Mouse (Mus musculus): ENCODE data around the gene Plch2. TPM values are rescaled to one million over a fixed set of nuclear protein-coding genes. Genes with fewer than 3 reads are reported as not detected.
A peak's percentile ranks its signal among the peaks of the same experiment; 100 is the strongest.

The Plch2 gene
- polyA plus RNA-seq, 1 experiment from 2014 or later: 9.8 TPM

DNA sequence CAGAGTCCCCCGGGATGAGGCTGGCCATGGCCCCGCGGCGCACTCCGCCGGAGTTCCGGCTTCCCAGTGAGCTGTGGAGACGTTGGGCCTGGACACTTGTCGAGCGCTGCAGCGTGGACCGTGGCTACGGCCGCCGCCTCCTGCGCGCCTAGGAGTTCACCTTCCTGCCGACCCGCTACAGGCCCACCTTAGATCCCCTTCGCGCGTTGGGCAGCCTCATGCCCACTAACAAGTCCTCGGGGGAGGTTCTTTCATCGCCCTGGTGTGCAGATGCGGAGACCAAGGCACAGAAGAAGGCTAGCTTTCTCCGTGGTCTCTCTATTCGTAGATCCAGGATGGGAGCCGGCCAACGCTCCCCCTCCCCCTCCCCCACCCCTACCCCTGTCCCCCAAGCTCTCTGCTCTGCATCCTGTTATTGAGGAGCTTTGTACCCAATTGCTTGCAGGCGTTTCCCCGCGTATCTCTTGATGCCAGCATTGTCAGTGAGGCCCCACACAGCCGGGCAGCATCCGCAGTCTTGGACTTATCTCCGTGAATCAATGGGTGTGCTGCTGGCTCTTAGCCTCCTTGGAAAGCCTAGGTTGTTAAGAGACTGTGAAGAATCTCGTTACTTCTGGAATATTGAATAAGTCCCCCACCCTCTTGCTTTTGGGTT lies 91.9 kb downstream of the Plch2 start:
- H3K27ac ChIP-seq (replicated peaks; ENCODE audit: low read depth, low read length): peak overlapping the region; percentile 87
- peaks cover 14% of the 10 kb centered on the region for H3K36me3 ChIP-seq (ENCODE audit: control insufficient read depth, insufficient read depth, low read length)
- DNase-seq (ENCODE audit: low spot score): peak; percentile 24
- no peak for ATAC-seq (ENCODE audit: low read depth)
- H3K9ac ChIP-seq (ENCODE audit: low read depth, low read length): peak overlapping the region; percentile 84
- no peaks in the 10 kb centered on the region for H3K9me3 ChIP-seq (ENCODE audit: control insufficient read depth, low read length)
- peak overlapping the region; percentile 83 for H3K4me2 ChIP-seq (ENCODE audit: low read depth, low read length)
- peaks cover 39% of the 10 kb centered on the region for H3K4me1 ChIP-seq (ENCODE audit: control insufficient read depth, insufficient read depth, low read length)
- WGBS: under 1% methylated on average over 29 of the region's 36 CpGs
- peak overlapping the region; percentile 85 for H3K4me3 ChIP-seq (ENCODE audit: low read depth, low read length)
- peaks cover 35% of the 10 kb centered on the region for H3K27me3 ChIP-seq (replicated peaks; ENCODE audit: control insufficient read depth, insufficient read depth, low read length)

- H3K27ac ChIP-seq (replicated peaks; ENCODE audit: low read depth, low read length): peak within 1 kb of the TSS; percentile 87
- DNase-seq (ENCODE audit: low spot score) (peak; percentile 96), ATAC-seq (ENCODE audit: low read depth) (peak; percentile 94)
- peaks cover 8% of the 10 kb centered on the region for H3K36me3 ChIP-seq (ENCODE audit: control insufficient read depth, insufficient read depth, low read length)
- WGBS: 1% methylated on average over 39 of the region's 66 CpGs
- H3K27me3 ChIP-seq (replicated peaks; ENCODE audit: control insufficient read depth, insufficient read depth, low read length): peaks cover 42% of the 10 kb centered on the region
- H3K4me3 ChIP-seq (ENCODE audit: low read depth, low read length): peak within 1 kb of the TSS; percentile 85
- no peaks in the 10 kb centered on the region for H3K9me3 ChIP-seq (ENCODE audit: control insufficient read depth, low read length)
- H3K4me1 ChIP-seq (ENCODE audit: control insufficient read depth, insufficient read depth, low read length): peaks cover 39% of the 10 kb centered on the region
- H3K4me2 ChIP-seq (ENCODE audit: low read depth, low read length): peak within 1 kb of the TSS; percentile 83
- H3K9ac ChIP-seq (ENCODE audit: low read depth, low read length): peak within 1 kb of the TSS; percentile 84
These were observed 92.5 kb downstream of the Plch2 start, which contains the start of gene Pank4 for GRCm38 (mm10) chr4:154963901-154964580. Pank4 (plus strand) TSS chr4:154964123.

- peaks cover 42% of the 10 kb centered on the region for H3K4me1 ChIP-seq (ENCODE audit: control insufficient read depth, insufficient read depth, low read length)
- peak overlapping the region; percentile 84; the same call in 1 of the 2 replicates for H3K9ac ChIP-seq (ENCODE audit: low read depth, low read length)
These were observed 93.3 kb downstream of the Plch2 start for GRCm38 (mm10) chr4:154963190-154963836.

GRCm38 (mm10) chr4:154962683-154963082 lies 93.9 kb downstream of the Plch2 start:
- peaks cover 6% of the 10 kb centered on the region; the same call in 1 of the 2 replicates for H3K36me3 ChIP-seq (ENCODE audit: control insufficient read depth, insufficient read depth, low read length)
- peaks cover 56% of the 10 kb centered on the region for H3K27me3 ChIP-seq (replicated peaks; ENCODE audit: control insufficient read depth, insufficient read depth, low read length)
- no peaks in the 10 kb centered on the region for H3K9me3 ChIP-seq (ENCODE audit: control insufficient read depth, low read length)
- H3K4me2 ChIP-seq (ENCODE audit: low read depth, low read length): peak overlapping the region; percentile 83
- H3K4me3 ChIP-seq (ENCODE audit: low read depth, low read length): no peak overlapping the region
- H3K4me1 ChIP-seq (ENCODE audit: control insufficient read depth, insufficient read depth, low read length): peaks cover 48% of the 10 kb centered on the region
- no peak overlapping the region for H3K9ac ChIP-seq (ENCODE audit: low read depth, low read length)
- WGBS: 77% methylated on average over 7 of the region's 7 CpGs
- H3K27ac ChIP-seq (replicated peaks; ENCODE audit: low read depth, low read length): no peak overlapping the region
- no peak for ATAC-seq (ENCODE audit: low read depth)
- no peak for DNase-seq (ENCODE audit: low spot score)

More at GRCm38 (mm10) chr4:154963190-154963836, 93.3 kb downstream of the Plch2 start:
- Histone ChIP-seq H3K4me2 (ENCODE audit: low read depth, low read length) (peak overlapping the region; percentile 83), H3K4me3 (ENCODE audit: low read depth, low read length) (peak overlapping the region; percentile 85), H3K36me3 (ENCODE audit: control insufficient read depth, insufficient read depth, low read length) (peaks cover 6% of the 10 kb centered on the region; the same call in 1 of the 2 replicates), H3K9me3 (ENCODE audit: control insufficient read depth, low read length) (no peaks in the 10 kb centered on the region), H3K27me3 (replicated peaks; ENCODE audit: control insufficient read depth, insufficient read depth, low read length) (peaks cover 49% of the 10 kb centered on the region), H3K27ac (replicated peaks; ENCODE audit: low read depth, low read length) (0 out of 2 replicates have a peak overlapping the region, but pooled peaks have one; percentile 28)
- DNase-seq (ENCODE audit: low spot score): peak; percentile 31
- ATAC-seq (ENCODE audit: low read depth): no peak
- WGBS: 22% methylated on average over 11 of the region's 11 CpGs

GRCm38 (mm10) chr4:154961911-154962310 lies 94.7 kb downstream of the Plch2 start:
- no peak for ATAC-seq (ENCODE audit: low read depth)
- WGBS: 37% methylated on average over 11 of the region's 13 CpGs
- no peak overlapping the region for H3K27ac ChIP-seq (replicated peaks; ENCODE audit: low read depth, low read length)
- DNase-seq (ENCODE audit: low spot score): no peak
- peaks cover 6% of the 10 kb centered on the region; the same call in 1 of the 2 replicates for H3K36me3 ChIP-seq (ENCODE audit: control insufficient read depth, insufficient read depth, low read length)
- H3K4me3 ChIP-seq (ENCODE audit: low read depth, low read length): peak overlapping the region; percentile 46
- peak overlapping the region; percentile 83 for H3K4me2 ChIP-seq (ENCODE audit: low read depth, low read length)
- no peaks in the 10 kb centered on the region for H3K9me3 ChIP-seq (ENCODE audit: control insufficient read depth, low read length)
- peaks cover 62% of the 10 kb centered on the region for H3K27me3 ChIP-seq (replicated peaks; ENCODE audit: control insufficient read depth, insufficient read depth, low read length)
- peak overlapping the region; percentile 59 for H3K9ac ChIP-seq (ENCODE audit: low read depth, low read length)
- peaks cover 52% of the 10 kb centered on the region for H3K4me1 ChIP-seq (ENCODE audit: control insufficient read depth, insufficient read depth, low read length)

DNA sequence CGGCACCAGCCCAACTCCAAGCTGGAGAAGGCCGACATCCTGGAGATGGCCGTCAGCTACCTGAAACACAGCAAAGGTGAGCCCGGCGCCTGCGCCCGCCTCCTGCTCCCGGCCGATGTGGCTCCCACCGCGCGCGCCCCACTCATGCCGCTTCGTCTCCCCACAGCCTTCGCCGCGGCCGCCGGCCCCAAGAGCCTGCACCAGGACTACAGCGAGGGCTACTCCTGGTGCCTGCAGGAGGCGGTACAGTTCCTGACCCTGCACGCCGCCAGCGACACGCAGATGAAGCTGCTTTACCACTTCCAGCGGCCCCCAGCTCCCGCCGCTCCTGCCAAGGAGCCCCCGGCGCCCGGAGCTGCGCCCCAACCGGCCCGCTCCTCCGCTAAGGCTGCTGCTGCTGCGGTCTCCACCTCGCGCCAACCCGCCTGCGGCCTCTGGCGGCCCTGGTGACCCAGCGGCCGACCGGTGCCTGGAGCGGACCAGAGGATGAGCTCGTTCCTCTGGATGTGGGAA lies 95.3 kb downstream of the Plch2 start:
- H3K4me2 ChIP-seq (ENCODE audit: low read depth, low read length): peak overlapping the region; percentile 83

GRCm38 (mm10) chr4:154960690-154961225 lies 95.8 kb downstream of the Plch2 start, which contains the start of gene Hes5:
Hes5 (plus strand) TSS chr4:154960923.
- under 1% methylated on average over 32 of the region's 65 CpGs for WGBS
- Histone ChIP-seq H3K27ac (replicated peaks; ENCODE audit: low read depth, low read length) (no peak within 1 kb of the TSS), H3K9ac (ENCODE audit: low read depth, low read length) (peak within 1 kb of the TSS; percentile 59), H3K4me1 (ENCODE audit: control insufficient read depth, insufficient read depth, low read length) (peaks cover 51% of the 10 kb centered on the region), H3K9me3 (ENCODE audit: control insufficient read depth, low read length) (no peaks in the 10 kb centered on the region), H3K27me3 (replicated peaks; ENCODE audit: control insufficient read depth, insufficient read depth, low read length) (peaks cover 70% of the 10 kb centered on the region), H3K4me3 (ENCODE audit: low read depth, low read length) (peak within 1 kb of the TSS; percentile 46), H3K36me3 (ENCODE audit: control insufficient read depth, insufficient read depth, low read length) (no peaks in the 10 kb centered on the region), H3K4me2 (ENCODE audit: low read depth, low read length) (peak within 1 kb of the TSS; percentile 83)
- DNase-seq (ENCODE audit: low spot score): peak; percentile 82
- ATAC-seq (ENCODE audit: low read depth): peak; percentile 19; the same call in 1 of the 2 replicates

More for the DNA sequence above, 95.3 kb downstream of the Plch2 start:
- no peak for ATAC-seq (ENCODE audit: low read depth)
- H3K36me3 ChIP-seq (ENCODE audit: control insufficient read depth, insufficient read depth, low read length): peaks cover under 1% of the 10 kb centered on the region; the same call in 1 of the 2 replicates
- under 1% methylated on average over 27 of the region's 47 CpGs for WGBS
- no peaks in the 10 kb centered on the region for H3K9me3 ChIP-seq (ENCODE audit: control insufficient read depth, low read length)
- H3K9ac ChIP-seq (ENCODE audit: low read depth, low read length): peak overlapping the region; percentile 59
- peaks cover 66% of the 10 kb centered on the region for H3K27me3 ChIP-seq (replicated peaks; ENCODE audit: control insufficient read depth, insufficient read depth, low read length)
- H3K4me3 ChIP-seq (ENCODE audit: low read depth, low read length): peak overlapping the region; percentile 46
- no peak overlapping the region for H3K27ac ChIP-seq (replicated peaks; ENCODE audit: low read depth, low read length)
- H3K4me1 ChIP-seq (ENCODE audit: control insufficient read depth, insufficient read depth, low read length): peaks cover 52% of the 10 kb centered on the region
- no peak for DNase-seq (ENCODE audit: low spot score)

Measured in embryonic facial prominence, embryonic 14.5 days (tissue).